Mouse (Mus musculus): ENCODE data around the gene Slc2a13.

Slc2a13 gene

GRCm38 (mm10) chr15:91502235-91502634, 70.8 kb downstream of the Slc2a13 start:
- DNase-seq (ENCODE audit: low read depth): no peak

- DNase-seq (ENCODE audit: low read depth): peak; percentile 11
Measured at GRCm38 (mm10) chr15:91495014-91495413, 78.0 kb downstream of the Slc2a13 start.

GRCm38 (mm10) chr15:91479924-91480615, 93.0 kb downstream of the Slc2a13 start:
- no peak for DNase-seq (ENCODE audit: low read depth)

GRCm38 (mm10) chr15:91477766-91478165, 95.3 kb downstream of the Slc2a13 start:
- peak; percentile 90 for DNase-seq (ENCODE audit: low read depth)

- no peak for DNase-seq (ENCODE audit: low read depth)
Measured at GRCm38 (mm10) chr15:91473690-91474409, 99.2 kb downstream of the Slc2a13 start.

GRCm38 (mm10) chr15:91465331-91465730, 107.7 kb downstream of the Slc2a13 start:
- peak; percentile 29 for DNase-seq (ENCODE audit: low read depth)

- DNase-seq (ENCODE audit: low read depth): no peak
Measured at GRCm38 (mm10) chr15:91463857-91464435, 109.1 kb downstream of the Slc2a13 start.

GRCm38 (mm10) chr15:91463026-91463661, 109.9 kb downstream of the Slc2a13 start:
- DNase-seq (ENCODE audit: low read depth): peak; percentile 50

- DNase-seq (ENCODE audit: low read depth): no peak
Measured at GRCm38 (mm10) chr15:91461940-91462339, 111.1 kb downstream of the Slc2a13 start.

GRCm38 (mm10) chr15:91457202-91457601, 115.9 kb downstream of the Slc2a13 start:
- peak; percentile 4 for DNase-seq (ENCODE audit: low read depth)

- DNase-seq (ENCODE audit: low read depth): no peak
Measured at GRCm38 (mm10) chr15:91445399-91445798, 127.7 kb downstream of the Slc2a13 start.

GRCm38 (mm10) chr15:91443449-91443848, 129.6 kb downstream of the Slc2a13 start:
- DNase-seq (ENCODE audit: low read depth): no peak

- DNase-seq (ENCODE audit: low read depth): no peak
Measured at GRCm38 (mm10) chr15:91439883-91440282, 133.2 kb downstream of the Slc2a13 start.

- DNase-seq (ENCODE audit: low read depth): no peak
Measured at GRCm38 (mm10) chr15:91425426-91425825, 147.6 kb downstream of the Slc2a13 start.

- no peak for DNase-seq (ENCODE audit: low read depth)
Measured at GRCm38 (mm10) chr15:91406979-91407378, 166.1 kb downstream of the Slc2a13 start.

GRCm38 (mm10) chr15:91395165-91395564, 177.9 kb downstream of the Slc2a13 start:
- no peak for DNase-seq (ENCODE audit: low read depth)

- no peak for DNase-seq (ENCODE audit: low read depth)
Measured at GRCm38 (mm10) chr15:91383694-91384093, 189.4 kb downstream of the Slc2a13 start.

GRCm38 (mm10) chr15:91382606-91383005, 190.5 kb downstream of the Slc2a13 start:
- DNase-seq (ENCODE audit: low read depth): no peak

- DNase-seq (ENCODE audit: low read depth): no peak
Measured at GRCm38 (mm10) chr15:91381864-91382263, 191.2 kb downstream of the Slc2a13 start.

GRCm38 (mm10) chr15:91378751-91379325, 194.2 kb downstream of the Slc2a13 start:
- peak; percentile 27 for DNase-seq (ENCODE audit: low read depth)

GRCm38 (mm10) chr15:91377568-91377967, 195.5 kb downstream of the Slc2a13 start:
- DNase-seq (ENCODE audit: low read depth): no peak

- no peak for DNase-seq (ENCODE audit: low read depth)
Measured at GRCm38 (mm10) chr15:91377105-91377504, 196.0 kb downstream of the Slc2a13 start.
